Mouse (Mus musculus) heart, embryonic 13.5 days (tissue): ENCODE results near the gene Wsb2. TPM values are rescaled to one million over a fixed set of nuclear protein-coding genes. Genes with fewer than 3 reads are reported as not detected.
A peak's percentile ranks its signal among the peaks of the same experiment; 100 is the strongest.
"Not testable (repeated sequence)": the region's sequence is repeated elsewhere in the genome, so short reads cannot be mapped to it uniquely, and the experiment has no call there.

Source experiments
- ATAC-seq: fragments of 200-750 bp; cut with Nextera tagmentation; 2 replicates; pipeline ENCODE4 v1.8.0; 2017; ENCODE audit warnings: moderate TSS enrichment; ENCODE audit not compliant: insufficient number of reproducible peaks, low FRiP score, low TSS enrichment; ENCODE audit errors: extremely low read depth
- H3K27ac ChIP-seq: fragments of 300-500 bp; sonication (generic); replicated peaks from 2 replicates; pipeline ENCODE4 v1.5.1; 2015; ENCODE audit warnings: moderate library complexity, mild to moderate bottlenecking, inconsistent platforms
- H3K27me3 ChIP-seq: fragments of 300-500 bp; sonication (generic); replicated peaks from 2 replicates; pipeline ENCODE4 v1.6.1; 2015; ENCODE audit warnings: mild to moderate bottlenecking, inconsistent platforms
- H3K36me3 ChIP-seq: fragments of 300-500 bp; sonication (generic); 2 replicates; pipeline ENCODE4 v1.6.1; 2015; ENCODE audit warnings: mild to moderate bottlenecking, inconsistent platforms
- H3K4me1 ChIP-seq: fragments of 300-500 bp; sonication (generic); 2 replicates; pipeline ENCODE4 v1.6.1; 2015; ENCODE audit warnings: inconsistent platforms
- H3K4me2 ChIP-seq: fragments of 300-500 bp; sonication (generic); 2 replicates; pipeline ENCODE4 v1.6.1; 2015; ENCODE audit warnings: inconsistent platforms, mild to moderate bottlenecking, moderate library complexity
- H3K4me3 ChIP-seq: fragments of 300-500 bp; sonication (generic); 2 replicates; pipeline ENCODE4 v1.5.1; 2015; ENCODE audit warnings: moderate library complexity, mild to moderate bottlenecking, inconsistent platforms
- H3K9ac ChIP-seq: fragments of 300-500 bp; sonication (generic); 2 replicates; pipeline ENCODE4 v1.6.1; 2015; ENCODE audit warnings: inconsistent platforms, mild to moderate bottlenecking, moderate library complexity
- H3K9me3 ChIP-seq: fragments of 300-500 bp; sonication (generic); 2 replicates; pipeline ENCODE4 v1.6.1; 2016; ENCODE audit warnings: inconsistent platforms
- WGBS: fragments of 180-500 bp; shearing (Covaris S2); methylation state at CpG from one replicate; pipeline ENCODE4 v1.1.7; 2015; ENCODE audit warnings: mixed read lengths; 5-methylcytosine and 5-hydroxymethylcytosine counted together
- polyA plus RNA-seq: library from polyadenylated mRNA; unstranded; fragments of >200 nt; fragmentation: Nextera tagmentation; extraction: Ambion mirVana; gene quantifications from 2 replicates; pipeline ENCODE4 v1.2.1, GENCODE M21; 2015

Wsb2 gene
- polyA plus RNA-seq, 1 experiment from 2014 or later, result 74.2 TPM

- WGBS, result 72% methylated on average over 5 of the region's 5 CpGs
- no peak overlapping the region for H3K4me3 ChIP-seq
- ATAC-seq, result no peak
Measured at GRCm38 (mm10) chr5:117395834-117396233, 38.7 kb downstream of the Wsb2 start.

GRCm38 (mm10) chr5:117396596-117397014, 39.5 kb downstream of the Wsb2 start:
- ATAC-seq, result no peak
- Histone ChIP-seq H3K27ac (no peak overlapping the region), H3K9ac (no peak overlapping the region), H3K4me2 (no peak overlapping the region), H3K4me3 (no peak overlapping the region), H3K9me3 (peaks cover 14% of the 10 kb centered on the region), H3K27me3 (no peaks in the 10 kb centered on the region), H3K36me3 (no peaks in the 10 kb centered on the region), H3K4me1 (no peaks in the 10 kb centered on the region)
- WGBS, result 66% methylated on average over 6 of the region's 6 CpGs

More at GRCm38 (mm10) chr5:117395834-117396233, 38.7 kb downstream of the Wsb2 start:
- Histone ChIP-seq H3K27me3 (no peaks in the 10 kb centered on the region), H3K9ac (no peak overlapping the region), H3K36me3 (no peaks in the 10 kb centered on the region), H3K4me2 (no peak overlapping the region), H3K27ac (no peak overlapping the region), H3K4me1 (no peaks in the 10 kb centered on the region), H3K9me3 (peaks cover 16% of the 10 kb centered on the region)

- Histone ChIP-seq H3K4me1 (no peaks in the 10 kb centered on the region), H3K4me2 (no peak overlapping the region), H3K9me3 (peaks cover 8% of the 10 kb centered on the region; the same call in 1 of the 2 replicates), H3K27ac (no peak overlapping the region), H3K9ac (no peak overlapping the region), H3K27me3 (no peaks in the 10 kb centered on the region), H3K36me3 (no peaks in the 10 kb centered on the region), H3K4me3 (no peak overlapping the region)
- ATAC-seq, result no peak
- 73% methylated on average over 6 of the region's 6 CpGs for WGBS
Measured at GRCm38 (mm10) chr5:117397371-117397770, 40.3 kb downstream of the Wsb2 start.

GRCm38 (mm10) chr5:117398007-117398550, 41.0 kb downstream of the Wsb2 start:
- H3K36me3 ChIP-seq, result no peaks in the 10 kb centered on the region
- no peak overlapping the region for H3K27ac ChIP-seq
- H3K4me1 ChIP-seq, result no peaks in the 10 kb centered on the region
- peaks cover 4% of the 10 kb centered on the region; the same call in 1 of the 2 replicates for H3K9me3 ChIP-seq
- no peak overlapping the region for H3K4me2 ChIP-seq
- H3K9ac ChIP-seq, result no peak overlapping the region
- no peaks in the 10 kb centered on the region for H3K27me3 ChIP-seq
- H3K4me3 ChIP-seq, result no peak overlapping the region
- WGBS, result 51% methylated on average over 4 of the region's 5 CpGs
- no peak for ATAC-seq

- no peaks in the 10 kb centered on the region for H3K27me3 ChIP-seq
- no peak for ATAC-seq
Measured at GRCm38 (mm10) chr5:117399281-117399680, 42.2 kb downstream of the Wsb2 start.

GRCm38 (mm10) chr5:117403609-117404008, 46.5 kb downstream of the Wsb2 start:
- H3K9ac ChIP-seq, result no peak overlapping the region
- H3K36me3 ChIP-seq, result no peaks in the 10 kb centered on the region
- H3K27ac ChIP-seq, result no peak overlapping the region
- no peaks in the 10 kb centered on the region for H3K9me3 ChIP-seq
- WGBS, result 84% methylated on average over 8 of the region's 8 CpGs
- no peaks in the 10 kb centered on the region for H3K4me1 ChIP-seq
- ATAC-seq, result no peak
- H3K4me3 ChIP-seq, result no peak overlapping the region
- no peak overlapping the region for H3K4me2 ChIP-seq
- H3K27me3 ChIP-seq, result no peaks in the 10 kb centered on the region

More at GRCm38 (mm10) chr5:117399281-117399680, 42.2 kb downstream of the Wsb2 start:
- 69% methylated on average over 9 of the region's 9 CpGs for WGBS
- no peak overlapping the region for H3K4me3 ChIP-seq
- H3K9me3 ChIP-seq, result no peaks in the 10 kb centered on the region
- H3K4me1 ChIP-seq, result no peaks in the 10 kb centered on the region
- no peak overlapping the region for H3K4me2 ChIP-seq
- no peak overlapping the region for H3K9ac ChIP-seq
- no peak overlapping the region for H3K27ac ChIP-seq
- no peaks in the 10 kb centered on the region for H3K36me3 ChIP-seq

- WGBS, result 86% methylated on average over 2 of the region's 2 CpGs
- not testable (repeated sequence) for H3K27ac ChIP-seq, H3K4me1 ChIP-seq, H3K36me3 ChIP-seq, H3K4me3 ChIP-seq, H3K27me3 ChIP-seq, H3K9me3 ChIP-seq, ATAC-seq, H3K4me2 ChIP-seq, H3K9ac ChIP-seq
Measured at GRCm38 (mm10) chr5:117404671-117405070, 47.6 kb downstream of the Wsb2 start.

- Histone ChIP-seq H3K27ac (no peak overlapping the region), H3K4me2 (no peak overlapping the region), H3K27me3 (peaks cover 44% of the 10 kb centered on the region), H3K4me3 (no peak overlapping the region), H3K9me3 (no peaks in the 10 kb centered on the region), H3K4me1 (peaks cover under 1% of the 10 kb centered on the region; the same call in 1 of the 2 replicates), H3K9ac (no peak overlapping the region), H3K36me3 (no peaks in the 10 kb centered on the region)
- ATAC-seq, result no peak
- WGBS, result 50% methylated on average over 4 of the region's 4 CpGs
Measured at GRCm38 (mm10) chr5:117408216-117408615, 51.1 kb downstream of the Wsb2 start.

- H3K4me1 ChIP-seq, result peaks cover 7% of the 10 kb centered on the region
- ATAC-seq, result no peak
- H3K4me2 ChIP-seq, result no peak overlapping the region
- no peaks in the 10 kb centered on the region for H3K36me3 ChIP-seq
- H3K4me3 ChIP-seq, result no peak overlapping the region
- 51% methylated on average over 6 of the region's 6 CpGs for WGBS
- H3K9me3 ChIP-seq, result no peaks in the 10 kb centered on the region
- H3K9ac ChIP-seq, result no peak overlapping the region
- peaks cover 56% of the 10 kb centered on the region for H3K27me3 ChIP-seq
- H3K27ac ChIP-seq, result no peak overlapping the region
Measured at GRCm38 (mm10) chr5:117409369-117409768, 52.3 kb downstream of the Wsb2 start.

GRCm38 (mm10) chr5:117413507-117414501, 56.7 kb downstream of the Wsb2 start, which contains the start of gene Ksr2:
Gene Ksr2, plus strand, starts transcription at chr5:117414000.
- Histone ChIP-seq H3K27ac (no peak within 1 kb of the TSS), H3K4me1 (peaks cover 10% of the 10 kb centered on the region), H3K9me3 (no peaks in the 10 kb centered on the region), H3K4me3 (peak within 1 kb of the TSS; percentile 72), H3K4me2 (peak within 1 kb of the TSS; percentile 93), H3K27me3 (peaks cover 92% of the 10 kb centered on the region), H3K9ac (peak within 1 kb of the TSS; percentile 78), H3K36me3 (no peaks in the 10 kb centered on the region)
- under 1% methylated on average over 78 of the region's 89 CpGs for WGBS
- ATAC-seq, result 0 out of 2 replicates have a peak, but pooled peaks have one; percentile 8

- 4% methylated on average over 10 of the region's 10 CpGs for WGBS
- no peaks in the 10 kb centered on the region for H3K36me3 ChIP-seq
- H3K4me3 ChIP-seq, result peak overlapping the region; percentile 72
- H3K4me2 ChIP-seq, result peak overlapping the region; percentile 93
- H3K9me3 ChIP-seq, result no peaks in the 10 kb centered on the region
- no peak for ATAC-seq
- H3K4me1 ChIP-seq, result peaks cover 10% of the 10 kb centered on the region
- H3K9ac ChIP-seq, result no peak overlapping the region
- no peak overlapping the region for H3K27ac ChIP-seq
- peaks cover 87% of the 10 kb centered on the region for H3K27me3 ChIP-seq
Measured at GRCm38 (mm10) chr5:117414611-117415010, 57.5 kb downstream of the Wsb2 start.
